Mouse (Mus musculus) kidney, adult 2 months (tissue): Measurements from ENCODE around the gene Capn1.

Experiments used
- CTCF ChIP-seq: fragments of 200-500 bp; conservative IDR thresholded peaks from 2 replicates; pipeline ENCODE4 v1.5.1; 2011; ENCODE audit warnings: low read depth, mild to moderate bottlenecking, control low read depth, low read length, moderate library complexity, mixed read lengths; ENCODE audit not compliant: insufficient read depth, insufficient read length
- POLR2A ChIP-seq: fragments of 200-500 bp; IDR thresholded peaks from one replicate; pipeline ENCODE4 v1.6.1; 2011; ENCODE audit warnings: low read depth, low read length, control low read depth

DNA sequence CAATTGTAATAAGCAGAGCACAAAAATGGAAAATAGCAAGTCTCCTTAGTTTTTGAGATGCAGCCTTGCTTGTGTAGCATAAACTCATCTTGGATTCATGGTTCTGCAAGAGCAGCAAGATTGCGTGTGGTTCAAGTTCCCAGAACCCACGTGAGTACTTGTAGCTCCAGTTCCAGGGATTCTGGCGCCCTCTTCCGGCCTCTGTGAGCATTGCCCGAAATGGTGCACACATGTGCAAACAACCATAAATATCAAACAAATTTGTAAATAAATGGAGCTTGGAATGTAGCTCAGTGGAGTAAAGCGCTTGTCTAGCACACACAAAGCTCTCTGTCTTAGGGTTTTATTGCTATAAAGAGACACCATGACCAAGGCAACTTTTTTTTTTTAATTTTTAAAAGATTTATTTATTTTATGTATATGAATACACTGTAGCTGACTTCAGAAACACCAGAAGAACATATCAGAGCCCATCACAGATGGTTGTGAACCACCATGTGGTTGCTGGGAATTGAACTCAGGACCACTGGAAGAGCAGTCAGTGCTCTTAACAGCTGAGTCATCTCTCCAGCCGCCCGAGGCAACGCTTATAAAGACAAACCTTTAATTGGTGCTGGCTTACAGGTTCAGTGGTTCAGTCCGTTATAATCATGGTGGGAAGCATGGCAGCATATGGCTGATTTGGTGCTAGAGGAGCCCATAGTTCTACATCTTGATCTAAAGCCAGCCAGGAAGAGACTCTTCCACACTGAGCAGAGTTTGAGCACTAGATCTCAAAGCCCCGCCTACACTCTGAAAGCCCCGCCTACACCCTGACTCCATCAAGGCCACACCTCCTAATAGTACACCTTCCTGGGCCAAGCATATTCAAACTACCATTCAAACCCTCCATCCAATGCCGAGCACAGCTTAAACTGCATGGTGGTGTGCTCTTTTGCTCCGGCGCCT, 2.7 kb upstream of the Capn1 start:
- TF ChIP-seq CTCF (peak; percentile 97; the same call in 1 of the 2 replicates), POLR2A (no peak)
